Mouse (Mus musculus): Measurements from ENCODE around the gene Selenoo.
A peak's percentile ranks its signal among the peaks of the same experiment; 100 is the strongest.

Selenoo gene

GRCm38 (mm10) chr15:89075478-89076147, 13.3 kb upstream of the Selenoo start:
- peak; percentile 90 for DNase-seq (ENCODE audit: low spot score)

- peak; percentile 49 for DNase-seq (ENCODE audit: low spot score)
Measured at GRCm38 (mm10) chr15:89076156-89076731, 12.6 kb upstream of the Selenoo start.

- DNase-seq (ENCODE audit: low spot score), result no peak
Measured at GRCm38 (mm10) chr15:89078208-89078836, 10.6 kb upstream of the Selenoo start.

GRCm38 (mm10) chr15:89083906-89084305, 5.0 kb upstream of the Selenoo start:
- DNase-seq (ENCODE audit: low spot score), result no peak

- DNase-seq (ENCODE audit: low spot score), result no peak
Measured at GRCm38 (mm10) chr15:89084826-89085225, 4.1 kb upstream of the Selenoo start.

GRCm38 (mm10) chr15:89089248-89090051, 566 bp downstream of the Selenoo start:
- DNase-seq (ENCODE audit: low spot score), result no peak

GRCm38 (mm10) chr15:89090662-89091061, 1.8 kb downstream of the Selenoo start:
- no peak for DNase-seq (ENCODE audit: low spot score)

- no peak for DNase-seq (ENCODE audit: low spot score)
Measured at GRCm38 (mm10) chr15:89092181-89092580, 3.3 kb downstream of the Selenoo start.

- no peak for DNase-seq (ENCODE audit: low spot score)
Measured at GRCm38 (mm10) chr15:89097450-89097849, 8.6 kb downstream of the Selenoo start.

GRCm38 (mm10) chr15:89098616-89099015, 9.7 kb downstream of the Selenoo start:
- DNase-seq (ENCODE audit: low spot score), result no peak

GRCm38 (mm10) chr15:89100823-89101222, 11.9 kb downstream of the Selenoo start:
- DNase-seq (ENCODE audit: low spot score), result no peak

GRCm38 (mm10) chr15:89102646-89103045, 13.8 kb downstream of the Selenoo start:
- DNase-seq (ENCODE audit: low spot score), result no peak

- DNase-seq (ENCODE audit: low spot score), result no peak
Measured at GRCm38 (mm10) chr15:89103921-89104320, 15.0 kb downstream of the Selenoo start.

- no peak for DNase-seq (ENCODE audit: low spot score)
Measured at GRCm38 (mm10) chr15:89104425-89104824, 15.5 kb downstream of the Selenoo start.

GRCm38 (mm10) chr15:89106073-89106472, 17.2 kb downstream of the Selenoo start:
- DNase-seq (ENCODE audit: low spot score), result no peak

- no peak for DNase-seq (ENCODE audit: low spot score)
Measured at GRCm38 (mm10) chr15:89106976-89107375, 18.1 kb downstream of the Selenoo start.

GRCm38 (mm10) chr15:89110147-89110546, 21.3 kb downstream of the Selenoo start:
- no peak for DNase-seq (ENCODE audit: low spot score)

GRCm38 (mm10) chr15:89118007-89118406, 29.1 kb downstream of the Selenoo start:
- peak; percentile 44 for DNase-seq (ENCODE audit: low spot score)

- DNase-seq (ENCODE audit: low spot score), result peak; percentile 96
Measured at GRCm38 (mm10) chr15:89122649-89123366, 33.9 kb downstream of the Selenoo start, which contains the start of gene Tubgcp6. Gene Tubgcp6, minus strand, starts transcription at chr15:89123112.

- peak; percentile 36 for DNase-seq (ENCODE audit: low spot score)
Measured at GRCm38 (mm10) chr15:89123595-89123994, 34.7 kb downstream of the Selenoo start.

- DNase-seq (ENCODE audit: low spot score), result no peak
Measured at GRCm38 (mm10) chr15:89124312-89124711, 35.4 kb downstream of the Selenoo start.

GRCm38 (mm10) chr15:89125351-89125750, 36.5 kb downstream of the Selenoo start:
- no peak for DNase-seq (ENCODE audit: low spot score)

Data from retina, embryonic 14.5 days (tissue).